Mouse (Mus musculus) forebrain, embryonic 14.5 days (tissue): ENCODE measurements around the gene Vsir. TPM values are rescaled to one million over a fixed set of nuclear protein-coding genes. Genes with fewer than 3 reads are reported as not detected.

Experiments
- ATAC-seq: fragments of 200-750 bp; cut with Nextera tagmentation; 2 replicates; pipeline ENCODE4 v1.8.0; 2017; ENCODE audit warnings: mild to moderate bottlenecking, moderate library complexity
- DNase-seq: peaks from one replicate; pipeline ENCODE4 v3.0.0-alpha.2; 2015; ENCODE audit warnings: low spot score
- H3K27ac ChIP-seq: fragments of 300-500 bp; sonication (generic); 2 replicates; pipeline ENCODE4 v1.5.1; 2014; ENCODE audit warnings: low read depth, mild to moderate bottlenecking, control low read depth, low read length, moderate library complexity
- H3K27me3 ChIP-seq: fragments of 300-500 bp; sonication (generic); replicated peaks from 2 replicates; pipeline ENCODE4 v1.6.1; 2014; ENCODE audit warnings: low read length, control low read depth, mixed read lengths; ENCODE audit not compliant: control insufficient read depth, insufficient read depth
- H3K36me3 ChIP-seq: fragments of 300-500 bp; sonication (generic); 2 replicates; pipeline ENCODE4 v1.6.1; 2014; ENCODE audit warnings: low read length, control low read depth; ENCODE audit not compliant: control insufficient read depth, insufficient read depth
- H3K4me1 ChIP-seq: fragments of 300-500 bp; sonication (generic); 2 replicates; pipeline ENCODE4 v1.6.1; 2014; ENCODE audit warnings: antibody characterized with exemption, low read length, control low read depth; ENCODE audit not compliant: control insufficient read depth, insufficient read depth
- H3K4me2 ChIP-seq: fragments of 300-500 bp; sonication (generic); 2 replicates; pipeline ENCODE4 v1.6.1; 2014; ENCODE audit warnings: mild to moderate bottlenecking, control low read depth, low read length
- H3K4me3 ChIP-seq: fragments of 300-500 bp; sonication (generic); 2 replicates; pipeline ENCODE4 v1.5.1; 2014; ENCODE audit warnings: low read depth, low read length, control low read depth
- H3K9ac ChIP-seq: fragments of 300-500 bp; sonication (generic); 2 replicates; pipeline ENCODE4 v1.6.1; 2014; ENCODE audit warnings: mild to moderate bottlenecking, low read length, control low read depth, moderate library complexity
- H3K9me3 ChIP-seq: fragments of 300-500 bp; sonication (generic); replicated peaks from 2 replicates; pipeline ENCODE4 v1.6.1; 2016; ENCODE audit warnings: low read length, control low read depth, mixed read lengths; ENCODE audit not compliant: control insufficient read depth
- WGBS: fragments of 180-500 bp; shearing (Covaris S2); extraction: QIAGEN DNeasy Blood & Tissue Kit; methylation state at CpG from one replicate; pipeline ENCODE4 v1.1.7; 2014; 5-methylcytosine and 5-hydroxymethylcytosine counted together
- polyA plus RNA-seq: library from polyadenylated mRNA; unstranded; fragments of >200 nt; fragmentation: Nextera tagmentation; extraction: Ambion mirVana; gene quantifications from 2 replicates; pipeline ENCODE4 v1.2.1, GENCODE M21; 2014

Vsir gene
- polyA plus RNA-seq, 1 experiment from 2014 or later, result 2.1 TPM

DNA sequence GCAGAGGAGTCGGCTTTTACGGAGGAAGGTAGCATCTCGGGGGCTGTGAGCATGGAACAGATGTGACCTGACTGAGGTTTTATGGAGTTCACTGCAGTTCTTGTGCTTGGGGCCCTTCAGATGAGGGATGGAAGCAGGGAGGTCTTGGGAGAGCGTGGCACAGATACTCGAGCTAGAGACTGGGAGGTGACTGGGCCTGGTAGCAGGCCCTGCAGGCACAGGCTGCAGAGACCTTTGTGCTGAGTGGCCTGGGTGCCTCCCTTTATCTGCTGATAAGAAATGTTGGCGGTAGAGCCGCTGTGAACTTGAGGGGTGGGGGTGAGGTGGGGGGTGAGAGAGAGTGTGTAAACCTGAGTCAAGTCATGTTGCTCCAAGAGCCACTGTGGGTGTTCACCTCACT is 12.1 kb upstream of the Vsir start:
- H3K27me3 ChIP-seq, result no peaks in the 10 kb centered on the region
- no peak overlapping the region for H3K4me3 ChIP-seq
- ATAC-seq (no peak), DNase-seq (no peak)
- H3K27ac ChIP-seq, result no peak overlapping the region
- no peak overlapping the region for H3K4me2 ChIP-seq
- no peaks in the 10 kb centered on the region for H3K9me3 ChIP-seq
- H3K4me1 ChIP-seq, result no peaks in the 10 kb centered on the region
- WGBS, result 83% methylated on average over 7 of the region's 7 CpGs
- no peaks in the 10 kb centered on the region for H3K36me3 ChIP-seq
- H3K9ac ChIP-seq, result no peak overlapping the region

DNA sequence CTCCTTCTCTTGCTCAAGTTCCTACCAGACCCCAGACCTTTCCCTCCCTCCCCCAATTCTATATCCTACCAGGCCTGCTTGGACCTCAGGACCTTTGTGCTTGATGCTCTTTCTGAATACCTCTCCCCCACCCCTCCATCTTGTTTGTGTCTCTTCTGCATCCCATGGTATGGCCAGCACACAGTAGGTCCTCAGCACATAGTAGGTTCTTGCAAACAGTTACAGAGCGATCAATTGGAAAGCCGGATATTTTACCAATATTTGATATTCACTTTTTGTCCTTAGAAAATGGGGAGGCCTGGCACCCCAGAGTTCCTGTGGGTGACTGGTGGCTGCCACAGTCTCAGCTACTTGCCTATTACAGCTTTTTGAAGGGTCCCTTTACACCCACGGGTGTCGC is 11.6 kb upstream of the Vsir start:
- ATAC-seq, result no peak
- 92% methylated on average over 4 of the region's 4 CpGs for WGBS

DNA sequence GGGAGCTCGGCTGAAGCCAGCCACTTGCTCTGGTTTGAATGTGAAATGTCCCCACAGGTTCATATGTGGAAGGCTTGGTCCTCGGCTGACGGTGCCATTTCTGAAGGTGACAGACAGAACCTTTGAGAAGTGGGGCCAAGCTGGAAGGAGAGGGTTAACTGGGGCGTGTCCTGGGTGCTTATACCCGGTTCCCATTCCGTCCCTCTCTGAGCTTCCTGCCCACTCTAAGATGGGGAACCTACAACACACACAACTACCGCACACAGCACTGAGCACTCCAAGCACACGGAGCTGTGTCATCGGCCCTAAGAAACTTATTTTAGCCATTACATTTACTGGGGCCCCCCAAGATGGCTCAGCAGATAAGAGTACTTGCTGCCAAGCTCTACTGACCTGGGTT is 5.1 kb upstream of the Vsir start:
- H3K4me2 ChIP-seq, result no peak overlapping the region
- no peak overlapping the region for H3K9ac ChIP-seq
- ATAC-seq (no peak), DNase-seq (no peak)
- no peaks in the 10 kb centered on the region for H3K36me3 ChIP-seq
- no peak overlapping the region for H3K4me3 ChIP-seq
- peaks cover 10% of the 10 kb centered on the region; the same call in 1 of the 2 replicates for H3K4me1 ChIP-seq
- 80% methylated on average over 9 of the region's 9 CpGs for WGBS
- no peak overlapping the region for H3K27ac ChIP-seq
- H3K27me3 ChIP-seq, result peaks cover 4% of the 10 kb centered on the region; the same call in 1 of the 2 replicates
- no peaks in the 10 kb centered on the region for H3K9me3 ChIP-seq

More for the DNA sequence above, 11.6 kb upstream of the Vsir start:
- no peak overlapping the region for H3K9ac ChIP-seq
- H3K4me1 ChIP-seq, result no peaks in the 10 kb centered on the region
- no peak overlapping the region for H3K4me2 ChIP-seq
- H3K4me3 ChIP-seq, result no peak overlapping the region
- no peaks in the 10 kb centered on the region for H3K36me3 ChIP-seq
- H3K27ac ChIP-seq, result no peak overlapping the region
- no peak for DNase-seq
- H3K9me3 ChIP-seq, result no peaks in the 10 kb centered on the region
- H3K27me3 ChIP-seq, result no peaks in the 10 kb centered on the region

DNA sequence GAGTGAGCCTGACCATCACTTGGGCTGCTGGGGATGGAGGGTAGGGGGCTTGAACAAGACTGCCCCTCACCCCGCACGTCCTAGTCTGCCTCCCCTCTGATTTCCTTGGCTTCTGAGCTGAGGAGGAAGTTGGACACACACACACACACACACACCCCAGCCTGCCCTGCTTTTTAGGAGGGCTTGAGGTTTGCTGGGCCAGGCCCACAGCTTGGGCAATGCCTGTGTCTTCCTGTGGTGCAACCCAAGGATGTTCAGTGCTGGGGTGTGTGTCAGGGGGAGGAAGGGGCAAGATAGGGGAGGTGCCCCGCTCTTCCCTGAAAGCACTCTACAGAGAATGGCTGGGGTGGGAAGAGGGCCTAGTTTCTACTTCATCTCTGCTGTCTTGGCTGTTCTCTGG is 2.5 kb upstream of the Vsir start:
- Histone ChIP-seq H3K27me3 (peaks cover 11% of the 10 kb centered on the region), H3K4me2 (no peak overlapping the region), H3K27ac (no peak overlapping the region), H3K9ac (no peak overlapping the region), H3K4me3 (no peak overlapping the region), H3K36me3 (no peaks in the 10 kb centered on the region), H3K4me1 (peaks cover 14% of the 10 kb centered on the region), H3K9me3 (no peaks in the 10 kb centered on the region)
- no peak for DNase-seq
- 82% methylated on average over 3 of the region's 3 CpGs for WGBS
- ATAC-seq, result no peak

DNA sequence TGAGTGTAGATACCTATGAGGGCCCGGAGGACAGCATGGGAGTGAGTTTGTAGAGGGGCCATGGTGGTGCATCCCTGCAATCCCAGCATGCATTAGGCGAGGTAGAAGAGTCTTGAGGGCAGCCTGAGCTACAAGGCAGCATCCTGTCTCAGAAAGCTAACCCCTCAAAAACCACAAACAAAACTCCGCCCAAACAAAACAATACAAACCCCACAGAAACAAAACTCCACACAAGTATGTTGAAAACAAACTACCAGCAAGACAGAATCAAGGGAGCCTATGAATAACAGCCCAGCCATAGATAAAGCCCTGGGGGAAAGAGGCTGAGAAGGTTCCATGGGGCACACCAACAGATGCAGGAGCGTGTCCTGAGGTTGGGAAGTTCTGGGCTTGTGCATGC is 595 bp upstream of the Vsir start:
- Histone ChIP-seq H3K9me3 (no peaks in the 10 kb centered on the region), H3K4me1 (peaks cover 17% of the 10 kb centered on the region), H3K4me3 (no peak overlapping the region), H3K27me3 (peaks cover 11% of the 10 kb centered on the region), H3K9ac (no peak overlapping the region), H3K4me2 (peak overlapping the region; percentile 43; the same call in 1 of the 2 replicates), H3K27ac (no peak overlapping the region), H3K36me3 (no peaks in the 10 kb centered on the region)
- ATAC-seq (no peak), DNase-seq (no peak)
- 91% methylated on average over 4 of the region's 4 CpGs for WGBS

DNA sequence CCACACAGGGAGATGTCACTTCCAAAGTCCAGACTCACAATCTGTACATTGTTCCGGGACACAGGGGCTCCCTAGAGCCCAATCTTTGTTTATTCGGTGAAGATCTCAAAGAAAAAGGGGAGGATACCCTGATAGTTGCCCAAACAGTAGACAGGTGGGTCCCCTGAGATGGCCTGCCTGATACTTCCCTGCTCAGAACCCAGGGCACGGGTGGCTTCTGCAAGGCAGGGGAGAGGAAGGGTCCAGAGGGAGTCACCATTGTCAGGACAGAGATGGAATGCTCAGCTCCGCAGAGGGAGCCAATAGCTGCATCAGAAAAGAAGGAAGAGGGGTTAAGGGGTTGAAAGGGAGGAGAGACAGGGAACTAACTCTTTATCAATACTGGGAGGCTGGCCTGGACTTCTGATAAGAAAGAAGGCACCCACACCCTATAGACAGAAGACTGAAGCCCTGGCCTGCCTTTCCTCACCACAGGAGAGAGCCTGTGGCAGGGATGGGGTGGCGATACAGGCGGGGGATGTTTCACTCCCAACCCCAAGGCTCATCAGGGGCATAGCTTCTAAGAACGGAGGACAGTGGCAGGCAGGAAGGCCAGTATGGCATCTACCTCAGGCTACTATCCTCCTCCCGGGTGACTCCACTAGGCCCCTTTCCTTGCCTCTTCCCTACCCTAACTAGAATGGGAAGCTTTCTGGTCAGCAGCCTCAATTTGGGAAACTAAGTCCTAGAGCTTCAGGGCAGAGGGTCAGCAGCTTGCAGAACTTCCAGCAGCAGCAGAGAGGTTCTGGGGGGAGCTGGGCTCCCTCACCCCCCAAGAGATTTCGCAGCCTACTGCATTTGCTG is 1.3 kb downstream of the Vsir start:
- no peak for DNase-seq
- H3K4me2 ChIP-seq, result no peak overlapping the region

DNA sequence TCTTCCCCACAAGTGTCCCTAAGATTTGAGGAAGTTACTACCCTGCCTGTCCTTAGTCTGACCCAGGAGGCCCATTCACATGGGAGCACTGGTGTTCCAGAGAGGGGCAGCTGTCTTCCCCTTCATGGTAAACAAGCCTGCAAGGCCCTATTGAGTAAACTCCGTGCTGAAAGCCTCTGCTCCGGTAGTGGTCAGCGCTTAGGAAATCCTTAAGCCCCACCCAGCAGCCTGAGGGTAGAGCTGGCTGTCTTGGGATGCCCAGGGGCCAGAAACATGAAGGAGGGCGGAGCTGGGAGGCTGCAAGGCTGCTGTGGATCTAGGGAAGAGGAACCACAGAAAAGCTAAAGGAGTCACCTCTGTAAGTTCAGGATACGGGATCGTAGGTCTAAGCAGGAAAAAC is 2.4 kb downstream of the Vsir start:
- Histone ChIP-seq H3K27me3 (peaks cover 11% of the 10 kb centered on the region), H3K9me3 (no peaks in the 10 kb centered on the region), H3K4me2 (no peak overlapping the region), H3K4me3 (no peak overlapping the region), H3K27ac (no peak overlapping the region), H3K36me3 (no peaks in the 10 kb centered on the region), H3K4me1 (peaks cover 23% of the 10 kb centered on the region), H3K9ac (no peak overlapping the region)
- 38% methylated on average over 6 of the region's 6 CpGs for WGBS
- no peak for DNase-seq
- no peak for ATAC-seq

More for the DNA sequence above, 1.3 kb downstream of the Vsir start:
- H3K4me1 ChIP-seq, result peaks cover 23% of the 10 kb centered on the region
- H3K27ac ChIP-seq, result 0 out of 2 replicates have a peak overlapping the region, but pooled peaks have one; percentile 9
- no peaks in the 10 kb centered on the region for H3K36me3 ChIP-seq
- H3K27me3 ChIP-seq, result peaks cover 11% of the 10 kb centered on the region
- H3K4me3 ChIP-seq, result no peak overlapping the region
- ATAC-seq, result no peak
- WGBS, result 37% methylated on average over 9 of the region's 9 CpGs
- no peaks in the 10 kb centered on the region for H3K9me3 ChIP-seq
- no peak overlapping the region for H3K9ac ChIP-seq

DNA sequence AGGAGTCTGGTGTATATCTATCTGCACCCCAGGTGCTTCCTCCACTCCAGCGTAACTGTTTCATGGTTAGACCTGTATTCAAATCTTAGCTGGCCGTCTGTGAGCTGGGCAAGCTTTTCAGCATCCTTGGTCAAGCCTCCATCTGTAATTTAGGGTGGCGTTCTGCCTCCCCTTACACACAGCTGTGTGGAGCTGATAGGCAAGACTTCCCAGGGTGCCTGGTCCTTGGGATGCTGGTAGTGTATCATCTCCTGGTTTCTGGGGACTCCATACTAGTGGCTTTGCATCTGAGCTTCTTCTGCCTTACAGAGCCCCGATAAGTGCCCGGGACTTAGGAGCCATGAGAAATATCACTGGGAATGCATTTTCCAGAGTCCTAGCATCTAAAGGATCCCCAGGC is 3.0 kb downstream of the Vsir start:
- Histone ChIP-seq H3K9me3 (no peaks in the 10 kb centered on the region), H3K4me2 (no peak overlapping the region), H3K4me1 (peaks cover 23% of the 10 kb centered on the region), H3K36me3 (no peaks in the 10 kb centered on the region), H3K27ac (no peak overlapping the region), H3K4me3 (no peak overlapping the region), H3K9ac (no peak overlapping the region), H3K27me3 (peaks cover 11% of the 10 kb centered on the region)
- 93% methylated on average over 5 of the region's 5 CpGs for WGBS
- DNase-seq, result no peak
- ATAC-seq, result no peak

DNA sequence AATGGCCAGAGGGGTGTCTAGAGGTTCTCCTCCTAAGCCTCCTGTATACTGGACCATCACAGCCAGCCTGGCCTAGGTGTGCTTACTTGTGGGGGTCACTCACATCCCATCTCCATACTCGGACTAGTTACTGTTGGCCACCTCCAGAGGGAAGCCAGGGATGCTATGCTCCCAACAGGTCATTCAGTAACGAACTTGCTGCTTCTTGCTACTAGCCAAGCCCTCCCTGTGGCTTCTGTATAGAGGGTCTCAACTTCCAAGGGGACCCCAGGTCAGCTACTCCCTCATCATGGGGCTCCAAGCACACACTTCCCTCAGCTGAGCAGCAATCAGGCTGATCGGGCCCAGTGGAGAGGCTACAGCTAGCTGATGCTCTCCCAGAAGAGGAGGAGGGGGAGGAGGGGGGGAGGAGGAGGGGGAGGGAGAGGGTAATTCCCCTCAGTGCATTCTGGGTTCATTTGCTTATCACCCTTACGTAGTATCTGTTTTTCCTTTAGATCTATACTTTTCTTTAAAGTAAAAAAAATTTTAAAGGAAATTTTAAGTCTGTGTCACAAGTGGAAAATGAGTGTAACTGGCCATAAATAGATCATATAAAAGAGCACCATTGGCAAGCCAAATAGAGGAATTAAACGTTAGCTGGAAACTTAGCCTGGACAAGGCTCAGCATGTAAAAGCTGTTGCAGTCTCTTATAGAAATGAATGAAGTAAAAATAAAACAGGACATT is 3.6 kb downstream of the Vsir start:
- WGBS, result 51% methylated on average over 5 of the region's 5 CpGs
- ATAC-seq (no peak), DNase-seq (no peak)
- H3K9ac ChIP-seq, result no peak overlapping the region
- H3K9me3 ChIP-seq, result no peaks in the 10 kb centered on the region
- no peaks in the 10 kb centered on the region for H3K36me3 ChIP-seq
- H3K4me3 ChIP-seq, result no peak overlapping the region
- H3K27me3 ChIP-seq, result peaks cover 11% of the 10 kb centered on the region
- H3K4me2 ChIP-seq, result no peak overlapping the region
- H3K4me1 ChIP-seq, result peaks cover 18% of the 10 kb centered on the region
- H3K27ac ChIP-seq, result no peak overlapping the region
